13 mouse cellular contexts compared by ENCODE assay signal in the genomic region with DNA sequence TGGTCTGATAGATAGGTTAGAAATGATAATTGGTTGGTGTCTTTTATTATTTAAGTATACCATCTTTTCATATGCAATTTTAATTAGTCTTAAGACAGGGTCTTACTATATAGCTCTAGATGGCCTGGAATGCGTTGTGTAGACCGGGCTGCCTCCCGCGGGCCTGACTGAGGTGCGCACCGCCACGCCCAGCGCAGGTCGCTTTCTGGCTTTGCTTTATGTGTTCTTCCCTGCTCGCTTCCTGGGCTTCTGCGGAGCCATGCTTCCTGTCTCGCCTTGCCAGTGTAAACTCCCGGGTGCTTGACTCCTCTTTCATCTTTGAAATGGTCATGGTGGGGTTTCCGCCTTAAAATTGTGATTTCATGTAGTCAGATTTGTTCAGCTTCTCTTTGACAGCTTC.
"Had no signal": no experiment of that assay in that cellular context is flagged by ENCODE, and none has a peak within 500 bp of the region (broad histone marks: within the 10 kb centered on the region; RNA-seq: fewer than 3 reads in every experiment).

No protein-coding gene starts in this region.

- H3K36me3 ChIP-seq: intestine, embryonic 15.5 days; midbrain, embryonic 12.5 days had no signal

- H3K27me3 ChIP-seq: intestine, embryonic 15.5 days; limb, embryonic 12.5 days; liver, embryonic 15.5 days; midbrain, embryonic 12.5 days; neural tube, embryonic 13.5 days had no signal

- H3K4me2 ChIP-seq: intestine, embryonic 15.5 days; limb, embryonic 12.5 days; liver, embryonic 15.5 days; midbrain, embryonic 12.5 days; neural tube, embryonic 13.5 days had no signal

- H3K27ac ChIP-seq: intestine, embryonic 15.5 days; limb, embryonic 12.5 days; liver, embryonic 15.5 days; midbrain, embryonic 12.5 days; neural tube, embryonic 13.5 days had no signal

- H3K4me3 ChIP-seq: intestine, embryonic 15.5 days; layer of hippocampus, adult 2 months; limb, embryonic 12.5 days; liver, embryonic 15.5 days; midbrain, embryonic 12.5 days; neural tube, embryonic 13.5 days had no signal

- DNase-seq: kidney, adult 18-20 months; kidney, postnatal 10 days; kidney, postnatal 4 days; liver; right cerebral cortex, postnatal 14 days; thymus, postnatal 4 days had no signal

- ATAC-seq: intestine, embryonic 15.5 days; midbrain, embryonic 16.5 days had no signal

- H3K9ac ChIP-seq: intestine, embryonic 15.5 days; limb, embryonic 12.5 days; liver, embryonic 15.5 days; midbrain, embryonic 12.5 days; neural tube, embryonic 13.5 days had no signal

- H3K9me3 ChIP-seq: intestine, embryonic 15.5 days; limb, embryonic 12.5 days; liver, embryonic 15.5 days; midbrain, embryonic 12.5 days; neural tube, embryonic 13.5 days had no signal
